Mouse (Mus musculus) left cerebral cortex, adult 9 months (tissue): ENCODE measurements at regions not wholly inside any gene's neighbourhood (a gene's known extent, or its start where the extent isn't known, plus 50 kb on each side); places are given as distances from the start of the nearest gene placed in this dataset.
"Not testable (repeated sequence)": the region's sequence is repeated elsewhere in the genome, so short reads cannot be mapped to it uniquely, and the experiment has no call there.

Experiments
- DNase-seq, 2 experiments: peaks; one replicate each; pipeline ENCODE4 v3.0.0; 2022; ENCODE audit warnings: low spot score in 2 of 2

DNA sequence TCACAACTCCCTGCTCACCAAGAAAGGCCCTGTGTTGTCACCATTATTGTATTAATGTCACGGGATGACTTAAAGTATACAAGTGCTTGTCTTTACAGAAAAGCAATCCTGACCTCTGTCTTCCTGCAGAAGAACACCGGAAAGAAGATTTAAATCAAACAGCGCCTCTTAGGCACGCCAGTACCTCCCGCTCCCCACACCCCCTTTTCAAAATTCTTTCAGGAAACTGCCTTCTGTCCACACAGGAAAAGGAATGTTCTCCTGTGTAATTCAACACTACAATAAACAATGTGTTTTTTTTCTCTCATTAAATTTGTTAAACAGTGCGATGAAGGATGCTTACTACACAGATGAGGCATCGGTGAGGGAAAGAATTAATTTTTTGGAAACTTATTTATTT, 112.6 kb upstream of the Stt3b start:
- no peak for DNase-seq

DNA sequence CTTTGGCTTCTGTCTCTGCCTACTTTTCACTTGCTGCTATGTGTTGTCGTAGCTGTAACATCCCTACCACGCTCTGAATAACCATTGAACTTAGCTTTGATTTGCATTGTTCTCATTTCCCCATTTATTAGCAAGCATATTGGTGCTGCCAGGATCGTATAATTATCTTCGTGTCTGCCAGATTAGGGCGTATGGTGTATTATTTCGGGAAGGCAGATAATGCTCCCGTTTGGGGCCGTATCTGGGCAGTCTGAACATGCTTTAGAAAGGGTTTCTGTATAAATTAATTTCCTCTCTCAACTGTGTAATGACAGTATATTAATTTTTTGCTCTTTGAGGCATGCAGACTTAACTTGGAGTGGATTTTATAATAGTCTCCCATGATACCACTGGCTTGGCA, 116.5 kb upstream of the Stt3b start:
- DNase-seq: peak in 1 of 2 experiments; percentile 6

DNA sequence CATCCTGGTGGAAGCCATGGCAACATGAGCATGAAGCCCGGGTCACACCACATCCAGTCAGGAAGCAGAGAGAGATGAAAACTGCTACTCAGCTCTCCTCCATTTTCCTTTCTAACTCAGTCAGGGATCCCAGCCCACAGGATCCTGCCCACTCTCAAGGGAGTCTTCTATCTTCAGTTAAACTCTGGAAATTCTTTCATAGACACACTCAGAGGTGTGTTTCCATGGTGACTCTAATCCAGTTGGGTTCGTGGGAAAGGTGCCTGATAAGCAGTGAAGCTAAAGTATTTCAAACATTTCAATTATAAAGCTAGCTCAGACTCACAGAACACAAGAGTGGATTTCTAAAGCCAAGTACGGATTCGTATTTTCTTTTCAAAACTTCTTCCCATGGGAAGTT, 120.0 kb upstream of the Stt3b start:
- peak; percentile 5 to 35 for DNase-seq

DNA sequence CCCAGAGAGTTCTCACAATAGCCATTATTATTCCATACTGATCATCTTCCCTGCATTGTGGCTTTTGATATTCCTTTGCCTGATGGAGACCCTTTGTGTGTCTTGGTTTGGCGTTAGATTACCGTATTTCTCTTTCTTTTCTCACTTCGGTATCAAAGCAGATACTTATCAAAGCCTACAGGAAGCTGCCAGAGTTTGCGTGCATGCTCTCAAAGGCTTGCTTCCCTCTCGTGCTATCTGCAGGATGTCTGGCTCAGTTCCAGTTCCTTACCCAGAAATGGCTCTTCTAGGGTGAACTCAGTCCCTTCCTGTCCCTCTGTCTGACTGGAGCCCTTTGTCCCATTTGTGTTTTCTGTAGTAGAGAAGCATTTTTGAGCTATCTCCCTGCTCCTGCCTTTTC, 124.5 kb upstream of the Stt3b start:
- no peak for DNase-seq

DNA sequence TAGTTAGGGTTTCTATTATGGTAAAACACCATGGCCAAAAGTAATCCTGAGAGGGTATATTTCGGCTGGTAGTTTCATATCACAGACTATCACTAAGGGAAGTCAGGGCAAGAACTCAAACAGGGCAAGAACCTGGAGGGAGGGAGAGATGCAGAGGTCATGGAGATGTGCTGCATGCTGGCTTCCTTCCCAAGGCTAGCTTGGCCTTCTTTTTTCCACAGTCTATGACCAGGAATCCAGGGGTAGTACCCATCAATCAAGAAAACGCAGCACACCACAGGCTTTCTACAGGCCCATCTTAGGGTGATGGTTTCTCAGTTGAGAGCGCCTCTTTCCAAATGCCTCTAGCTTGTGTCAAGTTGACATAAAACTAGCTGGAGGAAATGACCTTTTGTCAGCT, 126.1 kb upstream of the Stt3b start:
- no peak for DNase-seq

DNA sequence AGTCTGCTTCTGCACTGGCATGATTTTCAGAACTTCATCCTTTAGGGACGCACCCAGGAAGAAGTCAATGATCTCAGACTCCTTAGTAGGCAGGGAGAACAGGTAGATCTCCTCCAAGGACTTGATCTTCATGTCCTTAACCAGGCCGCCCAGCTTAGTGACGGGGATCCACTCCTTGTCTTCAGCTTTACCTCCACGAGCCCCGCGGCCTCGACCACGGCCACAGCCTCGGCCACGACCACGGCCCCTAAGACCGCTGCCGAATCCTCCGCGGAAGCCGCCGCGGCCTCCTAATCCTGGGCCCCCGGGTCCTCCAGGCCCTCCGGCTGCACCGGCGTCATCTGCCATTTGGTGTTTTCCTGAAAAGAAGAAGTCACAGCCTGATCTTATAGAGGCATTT, 128.0 kb upstream of the Stt3b start:
- DNase-seq: not testable (repeated sequence)

DNA sequence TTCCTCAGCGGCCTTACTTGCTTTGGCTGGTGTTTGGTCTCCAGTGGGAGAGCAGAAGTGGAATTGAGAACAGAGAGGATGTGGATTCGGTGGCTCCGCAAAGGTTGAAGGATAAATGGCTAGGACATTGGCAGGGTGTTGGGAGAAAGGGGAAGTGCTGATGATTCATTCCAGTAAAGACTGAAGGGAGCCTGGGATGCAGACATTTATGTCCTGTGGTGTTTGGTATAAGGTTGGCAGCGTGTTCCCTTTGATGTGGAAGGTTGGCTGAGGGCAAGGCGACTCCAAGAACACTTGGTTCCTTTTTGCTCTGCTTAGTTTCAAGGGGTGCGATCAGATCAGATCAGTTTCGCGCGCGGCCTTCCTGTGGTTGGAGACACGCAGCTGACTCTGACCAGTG, 136.5 kb upstream of the Stt3b start:
- DNase-seq: no peak

DNA sequence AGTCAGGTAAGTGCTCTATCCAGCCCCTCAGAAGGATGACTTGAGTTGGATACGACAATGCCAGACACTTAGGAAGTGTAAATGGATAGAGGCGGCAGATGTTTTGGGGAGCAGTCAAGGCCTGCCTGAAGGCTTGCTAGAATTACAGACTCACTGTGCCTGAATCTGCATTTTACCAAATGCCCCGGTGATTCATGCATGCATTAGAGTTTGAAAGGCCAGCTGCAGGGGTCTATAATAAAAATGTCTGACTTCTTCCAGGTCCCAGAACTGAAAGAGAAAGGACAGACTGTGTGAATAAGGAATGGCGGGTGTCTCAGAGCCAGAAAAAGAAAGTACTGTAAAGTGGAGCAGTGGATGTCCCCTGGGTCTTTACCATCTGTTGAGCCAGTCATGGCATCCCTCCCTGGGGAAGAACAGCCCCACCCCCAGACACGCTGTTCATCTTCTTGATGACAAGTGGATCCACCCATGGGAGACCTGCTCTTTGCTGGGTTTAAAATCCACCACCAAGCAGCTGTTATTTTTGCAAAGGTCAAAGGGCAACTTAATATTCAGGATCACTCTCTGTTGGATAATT, 140.6 kb upstream of the Stt3b start:
- no peak for DNase-seq

DNA sequence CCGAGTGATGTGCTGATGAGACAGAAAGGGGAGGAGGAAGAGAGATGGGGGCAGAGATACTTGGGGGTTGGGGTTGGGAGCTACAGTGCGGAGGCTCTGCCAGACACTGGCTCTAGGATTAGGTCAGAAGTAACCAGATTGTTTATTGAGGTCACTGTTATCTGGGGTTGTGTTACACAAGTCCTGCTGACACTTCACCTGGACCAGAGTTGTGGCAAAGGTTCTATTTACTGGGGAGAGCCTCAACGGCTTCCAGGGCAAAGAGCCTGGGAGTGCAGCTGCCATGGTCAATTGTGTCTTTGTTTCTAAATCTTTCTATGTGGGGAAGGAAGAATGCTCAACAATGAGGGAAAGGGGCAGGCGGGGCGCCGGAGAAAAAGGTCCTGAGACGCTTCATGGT, 144.6 kb upstream of the Stt3b start:
- no peak for DNase-seq

DNA sequence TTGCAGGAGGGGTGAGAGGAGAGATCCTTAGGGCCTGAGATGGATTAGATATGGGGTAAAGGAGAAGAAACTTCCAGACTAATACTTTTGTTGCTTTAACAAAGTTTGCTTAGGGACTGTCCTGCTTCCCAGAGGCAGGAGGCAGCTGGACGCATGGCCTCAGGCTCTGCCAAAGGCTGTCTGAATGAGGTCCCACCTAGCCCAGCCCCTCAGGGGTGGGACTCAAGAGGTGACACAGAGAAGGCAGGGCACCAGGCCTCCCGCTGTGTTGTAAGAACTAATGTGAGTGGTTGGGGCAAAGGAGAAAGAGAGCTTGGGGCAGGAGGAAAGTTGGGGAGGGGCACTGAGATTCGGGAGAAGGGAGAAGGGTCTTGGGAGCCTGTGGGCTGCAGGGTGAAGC, 145.9 kb upstream of the Stt3b start:
- no peak for DNase-seq

DNA sequence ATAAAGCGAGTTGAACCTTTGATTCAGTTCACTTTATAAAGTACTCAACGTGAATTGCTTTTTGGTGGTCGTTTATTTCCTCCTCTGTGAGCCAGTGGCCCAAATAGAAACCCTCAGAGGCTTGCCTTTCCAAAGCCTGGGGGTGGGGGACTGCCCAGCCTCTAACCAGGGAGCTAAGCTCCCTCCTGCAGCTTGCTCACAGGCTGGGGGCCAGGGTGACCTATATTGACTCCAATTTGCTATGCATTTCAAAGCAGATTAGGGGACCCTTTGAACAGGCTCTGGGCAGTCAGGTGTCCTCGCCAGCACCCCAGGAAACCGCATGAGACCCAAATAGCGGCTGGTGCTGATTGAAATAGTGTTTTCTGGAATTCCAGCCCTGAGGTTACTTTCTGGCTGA, 146.4 kb upstream of the Stt3b start:
- no peak for DNase-seq

DNA sequence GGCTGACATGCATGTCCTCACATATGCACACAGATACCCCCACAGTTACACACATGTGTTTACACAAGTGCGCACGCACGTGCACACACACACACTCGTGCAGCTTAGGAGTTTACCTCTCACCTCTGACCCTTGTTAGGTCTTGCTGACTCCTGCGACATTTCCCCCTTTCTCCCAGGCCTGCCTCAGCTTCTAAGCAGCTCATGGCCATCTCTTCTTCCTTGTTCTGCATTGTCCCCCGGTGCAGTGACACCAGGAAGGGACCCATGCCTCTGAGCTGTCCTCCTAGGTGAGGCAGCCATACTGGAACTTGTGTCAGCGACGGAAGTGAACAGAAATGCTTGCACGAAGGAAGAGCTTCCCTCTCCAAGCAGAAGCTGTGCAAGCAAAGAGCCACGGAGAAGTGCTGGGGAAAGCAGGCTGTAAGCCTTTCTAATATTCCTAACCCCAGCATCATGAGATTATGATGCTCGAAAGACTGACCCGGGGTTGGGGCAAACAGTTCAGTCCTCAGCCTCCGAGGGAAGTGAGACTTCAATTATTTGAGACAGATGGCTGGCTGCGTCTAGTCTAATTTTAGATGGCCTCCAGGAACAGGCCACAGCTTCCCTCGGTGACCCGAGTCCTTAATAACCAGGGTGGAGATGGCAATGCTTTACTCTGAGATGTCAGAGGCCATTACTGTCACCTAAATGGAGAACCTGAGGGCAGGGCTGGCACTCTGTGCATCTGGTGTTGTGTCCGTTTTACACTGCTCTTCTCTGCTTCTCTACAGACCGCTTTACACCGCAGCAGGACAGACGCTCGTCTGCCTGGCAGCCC, 147.9 kb upstream of the Stt3b start:
- no peak for DNase-seq

DNA sequence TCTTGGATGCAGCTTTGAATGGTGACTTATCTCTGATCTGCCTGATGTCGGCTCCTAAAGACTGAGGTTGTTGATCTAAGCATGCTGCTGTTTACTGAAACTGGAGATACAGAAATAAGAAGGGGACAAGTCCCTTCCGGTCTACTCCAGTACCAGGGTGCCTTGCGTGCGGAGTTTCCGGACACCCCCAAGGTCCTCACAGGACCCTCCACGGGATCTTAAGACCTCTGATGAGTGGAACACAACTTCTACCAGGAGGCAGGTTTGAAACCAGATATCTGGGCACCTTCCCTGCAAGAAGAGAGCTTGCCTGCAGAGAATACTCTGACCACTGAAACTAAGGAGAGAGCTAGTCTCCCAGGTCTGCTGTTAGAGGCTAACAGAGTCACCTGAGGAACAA, 148.9 kb upstream of the Stt3b start:
- DNase-seq: not testable (repeated sequence)

DNA sequence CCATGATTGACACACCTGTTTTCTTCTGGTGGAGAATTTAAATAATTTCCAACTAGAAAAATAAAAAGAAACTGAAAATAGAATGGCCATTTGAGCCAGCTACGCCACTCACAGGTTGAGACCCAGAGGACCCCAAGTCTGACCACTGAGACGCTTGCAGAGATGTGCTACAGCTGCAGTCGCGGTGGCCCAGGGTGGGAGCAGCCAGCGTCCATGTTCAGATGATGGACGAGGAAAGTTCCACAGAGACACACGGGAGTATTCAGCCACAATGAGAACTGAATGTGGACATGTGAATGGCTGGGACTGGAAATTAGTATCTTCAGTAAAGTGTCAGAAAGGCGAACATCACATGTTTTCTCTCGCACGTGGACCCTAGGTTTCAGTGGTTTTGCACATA, 155.1 kb upstream of the Stt3b start:
- no peak for DNase-seq

DNA sequence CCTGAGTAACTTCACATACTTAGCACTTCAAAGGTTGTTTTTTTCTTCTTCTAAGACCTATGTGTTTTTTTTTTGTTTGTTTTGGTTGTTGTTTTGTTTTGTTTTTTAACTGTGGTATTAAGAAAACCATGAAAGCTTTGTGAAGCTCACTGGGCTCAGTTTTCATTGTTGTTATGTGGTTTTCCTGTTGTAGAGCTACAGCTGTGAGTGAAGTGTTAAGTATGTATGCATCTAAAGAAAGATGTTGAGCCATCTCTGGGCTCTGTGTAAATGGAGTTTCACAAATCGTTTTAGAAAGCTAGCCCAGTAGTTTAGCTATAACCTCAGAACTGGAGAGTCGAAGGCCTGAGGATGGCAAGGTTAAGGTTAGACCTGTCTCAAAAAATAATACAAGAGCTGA, 158.4 kb upstream of the Stt3b start:
- DNase-seq: no peak

DNA sequence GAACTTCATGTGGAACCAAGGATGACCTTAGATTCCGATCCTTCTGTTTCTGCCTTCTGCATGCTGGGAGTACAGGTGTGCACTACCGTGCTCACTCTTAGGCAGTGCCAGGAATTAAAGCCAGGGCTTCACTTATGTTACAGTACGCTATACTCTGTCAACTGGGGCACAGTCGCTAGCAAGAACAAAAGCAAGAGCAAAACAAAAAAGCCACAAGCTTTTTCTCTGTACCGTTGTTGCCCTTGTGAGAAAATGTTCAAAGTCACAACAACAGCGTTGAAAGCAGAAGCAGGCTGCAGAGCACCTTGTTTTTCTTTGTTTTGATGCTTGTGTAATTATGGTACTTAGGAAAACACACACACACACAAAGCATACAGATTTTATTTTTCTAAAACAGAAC, 161.4 kb upstream of the Stt3b start:
- DNase-seq: no peak

DNA sequence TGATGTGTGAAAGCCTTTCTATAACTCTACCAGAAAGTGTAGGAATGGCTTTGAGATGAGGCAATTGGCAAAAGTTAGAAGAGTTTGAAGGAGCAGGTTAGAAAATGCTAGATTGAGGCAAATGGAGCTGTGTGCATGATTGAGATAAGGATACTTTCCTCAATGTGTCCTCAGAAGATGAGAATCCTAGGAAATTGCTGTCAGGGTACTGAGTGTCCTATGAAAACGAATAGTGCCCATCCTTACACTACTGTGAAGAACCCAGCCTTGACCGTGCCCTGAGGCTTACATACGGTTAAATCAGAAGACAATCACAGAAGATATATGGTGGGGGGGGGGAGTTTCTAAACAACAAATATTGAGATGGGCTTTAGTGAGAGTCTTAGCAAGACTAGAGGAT, 162.8 kb upstream of the Stt3b start:
- no peak for DNase-seq

DNA sequence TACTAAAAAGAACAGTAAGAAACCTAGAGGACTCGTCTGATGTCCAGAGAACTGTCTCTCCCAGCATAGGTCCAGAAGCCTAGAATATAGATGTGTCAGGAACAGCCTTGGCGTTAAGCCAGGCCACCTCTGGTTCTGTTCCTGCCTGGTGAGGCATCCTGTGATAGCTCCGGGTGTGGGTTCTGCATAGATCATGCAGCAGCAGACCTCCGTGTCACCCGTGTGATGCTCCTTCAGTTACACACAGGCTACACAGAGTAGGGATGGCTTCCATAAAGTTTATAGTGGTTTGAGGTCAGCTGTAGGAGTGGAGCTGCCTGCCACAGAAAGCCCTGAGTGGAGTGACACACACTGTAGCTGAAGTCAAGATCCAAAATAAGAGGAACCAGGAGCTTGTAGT, 163.6 kb upstream of the Stt3b start:
- no peak for DNase-seq

DNA sequence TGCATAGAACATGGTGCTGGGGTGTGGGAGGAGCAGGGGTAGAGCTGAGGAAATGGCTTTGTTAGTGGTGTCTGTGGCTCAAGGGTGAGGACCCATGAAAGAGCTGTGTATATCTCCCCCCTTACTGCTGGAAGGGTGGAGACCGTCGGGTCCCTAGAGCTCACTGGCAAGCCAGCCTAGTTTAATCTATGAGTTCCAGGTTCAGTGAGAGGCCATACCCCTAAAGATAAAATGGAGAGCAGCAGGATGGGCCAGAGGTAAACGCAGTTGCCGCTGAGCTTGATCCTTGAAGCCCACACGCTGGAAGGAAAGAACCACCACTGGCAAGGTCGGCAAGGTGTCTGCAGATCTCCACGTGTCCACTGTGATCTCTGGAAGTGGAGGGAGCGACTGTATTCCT, 164.1 kb upstream of the Stt3b start:
- DNase-seq: no peak

DNA sequence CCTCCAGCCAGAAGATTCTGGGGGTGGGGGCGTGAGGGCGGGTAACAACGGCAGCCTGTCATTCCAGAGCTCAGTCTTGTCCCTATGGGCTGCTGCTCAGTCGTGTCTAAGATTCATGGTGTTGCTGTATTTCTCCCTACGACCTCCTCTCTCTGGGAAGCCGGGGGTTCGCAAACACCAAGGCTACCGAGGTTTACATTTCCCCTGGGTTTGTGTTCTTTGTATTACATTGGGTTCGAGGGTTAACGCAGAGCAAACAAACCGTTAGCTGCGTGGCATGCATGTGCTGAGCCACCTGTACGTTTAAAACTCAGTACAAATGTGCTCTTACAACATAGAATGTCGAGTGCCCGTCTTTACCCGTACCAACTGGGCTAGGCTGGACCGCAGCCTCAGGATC, 166.0 kb upstream of the Stt3b start:
- DNase-seq: no peak

DNA sequence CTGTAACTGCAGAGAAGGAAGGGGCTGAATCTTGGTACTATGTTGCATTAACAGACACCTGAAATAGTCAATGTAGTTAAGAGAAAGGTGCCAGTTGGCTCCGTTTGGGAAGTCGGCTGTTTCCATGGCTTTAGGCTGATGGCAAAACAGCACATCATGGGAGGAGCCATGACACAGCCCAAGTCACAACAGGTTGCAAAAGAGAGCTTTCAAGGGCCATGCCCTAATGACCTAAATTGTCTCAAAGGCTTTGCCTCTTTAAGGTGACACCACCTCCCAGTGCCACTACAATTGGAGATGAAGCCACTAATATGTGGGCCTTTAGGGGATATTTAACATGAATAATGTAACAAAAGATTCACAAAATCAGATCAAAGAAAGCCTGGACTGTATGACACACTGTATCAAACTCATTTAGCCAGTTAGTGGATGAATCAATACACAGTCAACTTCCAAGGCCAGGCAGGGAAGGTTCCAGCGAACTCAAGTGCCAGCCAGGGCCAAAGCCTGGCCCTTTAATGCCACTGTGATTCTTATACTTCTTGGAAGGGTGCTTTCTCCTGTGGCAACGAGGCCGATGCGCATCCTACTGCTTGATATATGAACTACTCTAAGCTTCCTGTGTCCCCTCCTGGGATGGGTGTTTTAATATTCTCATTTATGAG, 167.5 kb upstream of the Stt3b start:
- DNase-seq: no peak

DNA sequence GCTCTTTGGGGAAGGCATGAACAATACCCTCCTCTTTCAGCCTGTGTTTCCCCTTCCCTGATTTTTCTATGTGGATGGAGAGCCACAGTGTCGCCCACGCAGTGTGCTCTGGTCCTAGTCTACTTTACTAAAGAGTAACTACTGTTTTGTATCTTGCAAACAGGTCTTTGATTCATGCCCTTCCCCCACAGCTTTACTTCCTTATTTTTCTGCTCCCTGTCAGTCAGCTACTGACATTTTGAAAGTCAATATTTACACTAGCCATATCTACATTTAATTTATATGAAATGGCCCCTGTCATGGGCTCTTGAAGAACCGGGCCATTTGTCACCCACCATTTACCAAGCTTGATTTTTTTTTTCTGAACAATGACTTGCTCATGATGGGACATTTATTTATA, 168.7 kb upstream of the Stt3b start:
- no peak for DNase-seq

DNA sequence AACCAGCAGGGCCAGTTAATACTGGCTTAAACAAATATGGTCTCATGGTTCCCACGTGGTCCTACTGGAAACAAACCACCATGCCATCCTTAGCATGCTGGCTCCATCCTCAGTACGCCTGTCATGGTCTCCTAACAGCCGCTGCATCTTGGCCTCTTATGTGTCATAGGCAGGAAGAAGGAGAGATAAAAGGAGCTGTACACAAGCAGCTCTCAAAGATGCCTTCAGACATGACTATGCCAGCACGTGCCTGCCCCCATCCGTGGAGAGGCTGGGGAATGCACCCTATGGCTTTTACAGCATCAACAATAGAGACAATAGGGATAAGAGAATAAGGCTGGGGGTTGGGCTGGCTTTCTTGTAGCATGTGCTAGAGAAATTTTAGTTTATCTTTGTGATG, 171.0 kb upstream of the Stt3b start:
- DNase-seq: no peak
